Mouse (Mus musculus) intestine, embryonic 16.5 days (tissue): ENCODE results near the gene Olfr1301. TPM values are rescaled to one million over a fixed set of nuclear protein-coding genes. Genes with fewer than 3 reads are reported as not detected.

Source experiments
- ATAC-seq: fragments of 200-750 bp; cut with Nextera tagmentation; 2 replicates; pipeline ENCODE4 v1.8.0; 2017; ENCODE audit warnings: moderate TSS enrichment, moderate library complexity
- H3K27ac ChIP-seq: fragments of 300-500 bp; sonication (generic); 2 replicates; pipeline ENCODE4 v1.5.1; 2014; ENCODE audit warnings: mild to moderate bottlenecking, low read length
- H3K27me3 ChIP-seq: fragments of 300-500 bp; sonication (generic); replicated peaks from 2 replicates; pipeline ENCODE4 v1.6.1; 2014; ENCODE audit warnings: low read length, control low read depth, mixed read lengths; ENCODE audit not compliant: control insufficient read depth, insufficient read depth
- H3K36me3 ChIP-seq: fragments of 300-500 bp; sonication (generic); 2 replicates; pipeline ENCODE4 v1.6.1; 2014; ENCODE audit warnings: low read length, control low read depth; ENCODE audit not compliant: control insufficient read depth, insufficient read depth
- H3K4me1 ChIP-seq: fragments of 300-500 bp; sonication (generic); 2 replicates; pipeline ENCODE4 v1.6.1; 2014; ENCODE audit warnings: low read length, control low read depth, mixed read lengths; ENCODE audit not compliant: control insufficient read depth, insufficient read depth
- H3K4me2 ChIP-seq: fragments of 300-500 bp; sonication (generic); 2 replicates; pipeline ENCODE4 v1.6.1; 2014; ENCODE audit warnings: low read depth, low read length, control low read depth
- H3K4me3 ChIP-seq: fragments of 300-500 bp; sonication (generic); 2 replicates; pipeline ENCODE4 v1.5.1; 2014; ENCODE audit warnings: mild to moderate bottlenecking, low read length
- H3K9ac ChIP-seq: fragments of 300-500 bp; sonication (generic); 2 replicates; pipeline ENCODE4 v1.6.1; 2014; ENCODE audit warnings: low read depth, low read length
- H3K9me3 ChIP-seq: fragments of 300-500 bp; sonication (generic); 2 replicates; pipeline ENCODE4 v1.6.1; 2016; ENCODE audit warnings: low read length, control low read depth; ENCODE audit not compliant: control insufficient read depth
- WGBS: fragments of 180-500 bp; shearing (Covaris S2); extraction: QIAGEN DNeasy Blood & Tissue Kit; methylation state at CpG from one replicate; pipeline ENCODE4 v1.1.7; 2014; 5-methylcytosine and 5-hydroxymethylcytosine counted together
- polyA plus RNA-seq: library from polyadenylated mRNA; unstranded; fragments of >200 nt; fragmentation: Nextera tagmentation; extraction: Ambion mirVana; gene quantifications from 2 replicates; pipeline ENCODE4 v1.2.1, GENCODE M21; 2015

Gene Olfr1301
- not detected in 2 replicates for polyA plus RNA-seq

DNA sequence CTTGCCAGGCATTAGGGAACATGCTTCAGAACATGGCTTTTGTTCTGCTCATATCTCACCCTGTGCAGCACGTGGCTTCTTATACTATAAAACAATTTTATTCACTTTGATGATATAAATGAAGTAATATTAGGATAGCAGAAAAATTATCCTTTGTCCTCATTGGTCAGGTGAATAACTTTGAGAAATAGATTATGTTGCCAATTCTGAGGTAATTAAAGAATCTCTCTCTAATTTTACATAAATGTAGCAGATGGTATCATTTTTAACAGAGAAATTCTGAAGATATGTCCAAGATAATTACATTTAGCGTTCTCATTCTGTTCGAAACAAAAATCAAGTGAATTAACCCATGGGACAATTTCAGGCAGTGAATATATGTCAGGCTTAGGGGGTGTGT is at the start of gene Olfr1301:
TSS of gene Olfr1301 (plus strand) at position 301 of the 400 bp plus-strand sequence.
- H3K27me3 ChIP-seq, result no peaks in the 10 kb centered on the region
- H3K4me1 ChIP-seq, result no peaks in the 10 kb centered on the region
- H3K36me3 ChIP-seq, result no peaks in the 10 kb centered on the region
- no peak within 1 kb of the TSS for H3K4me3 ChIP-seq
- H3K27ac ChIP-seq, result no peak within 1 kb of the TSS
- 88% methylated on average over 3 of the region's 3 CpGs for WGBS
- no peak for ATAC-seq
- no peaks in the 10 kb centered on the region for H3K9me3 ChIP-seq
- no peak within 1 kb of the TSS for H3K9ac ChIP-seq
- H3K4me2 ChIP-seq, result no peak within 1 kb of the TSS

GRCm38 (mm10) chr2:111726739-111727138 is 24.1 kb upstream of the Olfr1301 start:
- H3K27me3 ChIP-seq, result no peaks in the 10 kb centered on the region
- H3K9me3 ChIP-seq, result no peaks in the 10 kb centered on the region
- no peak overlapping the region for H3K9ac ChIP-seq
- no peak overlapping the region for H3K27ac ChIP-seq
- no peak for ATAC-seq
- no peaks in the 10 kb centered on the region for H3K4me1 ChIP-seq
- no peak overlapping the region for H3K4me2 ChIP-seq
- H3K4me3 ChIP-seq, result no peak overlapping the region
- H3K36me3 ChIP-seq, result no peaks in the 10 kb centered on the region

GRCm38 (mm10) chr2:111777129-111777528 is 26.3 kb downstream of the Olfr1301 start, which contains the start of gene Olfr1302:
Gene Olfr1302 (plus strand): TSS chr2:111777429.
- no peaks in the 10 kb centered on the region for H3K9me3 ChIP-seq
- no peak within 1 kb of the TSS for H3K4me2 ChIP-seq
- WGBS, result 81% methylated on average over 2 of the region's 2 CpGs
- no peak within 1 kb of the TSS for H3K9ac ChIP-seq
- H3K4me1 ChIP-seq, result no peaks in the 10 kb centered on the region
- no peaks in the 10 kb centered on the region for H3K27me3 ChIP-seq
- H3K4me3 ChIP-seq, result no peak within 1 kb of the TSS
- H3K36me3 ChIP-seq, result no peaks in the 10 kb centered on the region
- no peak for ATAC-seq
- no peak within 1 kb of the TSS for H3K27ac ChIP-seq

Other genes starting within 250 kb of the Olfr1301 start
- gene Olfr1293-ps, start 225.8 kb upstream of the Olfr1301 start, polyA plus RNA-seq, result not detected in 2 replicates
- not detected in 2 replicates for gene Olfr1294, start 210.7 kb upstream of the Olfr1301 start, polyA plus RNA-seq
- not detected in 2 replicates for gene Olfr1295, start 181.3 kb upstream of the Olfr1301 start, polyA plus RNA-seq
- not detected in 2 replicates for gene Olfr1297, start 124.5 kb upstream of the Olfr1301 start, polyA plus RNA-seq
- not detected in 2 replicates for gene Olfr1298, start 101.8 kb upstream of the Olfr1301 start, polyA plus RNA-seq
- not detected in 2 replicates for gene Olfr1299, start 89.6 kb upstream of the Olfr1301 start, polyA plus RNA-seq
- gene Olfr1302, start 26.4 kb downstream of the Olfr1301 start, polyA plus RNA-seq, result not detected in 2 replicates
- not detected in 2 replicates for gene Olfr1303, start 69.3 kb downstream of the Olfr1301 start, polyA plus RNA-seq
- gene Olfr1305, start 126.1 kb downstream of the Olfr1301 start, polyA plus RNA-seq, result not detected in 2 replicates
- not detected in 2 replicates for gene Olfr1306, start 165.3 kb downstream of the Olfr1301 start, polyA plus RNA-seq
- gene Olfr1307, start 198.4 kb downstream of the Olfr1301 start, polyA plus RNA-seq, result not detected in 2 replicates
- gene Olfr1308, start 213.9 kb downstream of the Olfr1301 start, polyA plus RNA-seq, result not detected in 2 replicates
- not detected in 2 replicates for gene Olfr1309, start 239.3 kb downstream of the Olfr1301 start, polyA plus RNA-seq